Mouse (Mus musculus): ENCODE measurements around the gene Tln2.
A peak's percentile ranks its signal among the peaks of the same experiment; 100 is the strongest.

Gene Tln2

DNA sequence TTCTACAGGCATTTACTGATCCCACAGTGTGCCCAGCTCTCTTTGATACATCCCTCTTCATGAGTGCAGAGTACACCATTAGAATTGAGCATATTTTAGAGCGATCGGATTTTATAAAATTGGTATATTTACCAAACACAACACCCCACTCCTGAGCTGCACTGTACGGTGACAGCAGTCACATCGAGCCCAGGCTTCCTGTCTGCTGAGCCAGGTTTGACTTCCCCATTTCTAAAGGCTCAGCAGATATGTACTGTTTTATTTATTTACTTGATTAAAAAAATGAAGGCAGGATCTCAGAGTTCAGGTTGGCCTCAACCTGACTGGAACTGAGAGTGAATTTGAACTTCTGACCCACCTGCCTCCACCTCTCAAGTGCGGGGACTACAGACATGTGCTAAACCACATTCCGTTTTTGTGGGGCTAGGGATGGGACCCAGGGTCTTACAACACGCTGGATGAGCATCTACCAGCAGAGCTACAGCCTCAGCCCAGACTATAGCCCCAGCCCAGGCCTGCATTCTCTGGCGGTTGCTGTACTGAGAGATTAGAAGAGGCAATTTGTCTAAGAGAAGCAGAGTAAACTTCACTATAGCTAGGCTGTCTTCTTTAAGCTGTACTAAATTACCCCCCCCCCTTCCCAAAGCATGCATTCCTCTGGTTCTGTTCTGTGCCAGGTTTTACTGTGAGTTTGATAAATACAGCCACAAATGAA is 292.1 kb downstream of the Tln2 start:
- DNase-seq, result no peak

- peak; percentile 17 for DNase-seq
Measured at GRCm38 (mm10) chr9:67265513-67265912, 294.0 kb downstream of the Tln2 start.

DNA sequence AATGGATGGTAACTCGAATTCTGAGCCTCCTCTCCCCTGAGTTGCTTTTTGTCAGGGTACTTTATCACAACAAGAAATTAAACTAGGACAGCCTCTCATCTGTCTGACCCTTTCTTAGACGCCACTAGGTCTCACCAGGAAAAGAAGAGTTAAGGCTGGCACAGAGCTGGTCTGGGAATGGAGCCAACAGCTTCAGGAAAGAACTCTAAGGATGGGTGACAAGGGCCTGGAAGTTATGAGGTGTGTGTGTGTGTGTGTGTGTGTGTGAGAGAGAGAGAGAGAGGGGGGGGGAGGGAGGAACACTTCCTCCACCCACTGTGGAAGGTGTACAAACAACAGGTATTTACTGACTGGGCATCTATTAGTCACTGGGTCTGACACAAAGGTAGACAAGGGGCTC is 294.6 kb downstream of the Tln2 start:
- DNase-seq, result peak; percentile 33

GRCm38 (mm10) chr9:67260835-67261599 is 298.5 kb downstream of the Tln2 start:
- DNase-seq, result no peak

DNA sequence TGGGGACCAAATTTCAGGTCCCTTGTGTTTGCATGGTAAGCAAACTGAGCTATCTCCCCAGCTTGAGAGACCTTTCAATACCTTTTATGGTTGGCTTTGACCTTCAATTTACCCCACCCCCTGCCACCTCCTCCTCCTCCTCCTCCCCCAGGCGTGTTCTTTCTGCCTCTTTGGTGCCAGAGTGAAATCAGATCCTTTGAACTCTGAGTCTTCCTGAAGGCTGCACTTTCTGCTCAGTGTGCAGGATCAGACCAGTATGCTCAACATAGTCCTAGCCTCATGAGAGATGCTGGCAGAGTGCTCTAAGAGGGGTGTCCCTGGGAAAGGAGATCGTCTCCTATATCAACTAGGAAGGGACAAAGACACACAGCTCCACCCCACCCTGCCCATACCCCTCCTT is 309.4 kb downstream of the Tln2 start:
- no peak for DNase-seq

DNA sequence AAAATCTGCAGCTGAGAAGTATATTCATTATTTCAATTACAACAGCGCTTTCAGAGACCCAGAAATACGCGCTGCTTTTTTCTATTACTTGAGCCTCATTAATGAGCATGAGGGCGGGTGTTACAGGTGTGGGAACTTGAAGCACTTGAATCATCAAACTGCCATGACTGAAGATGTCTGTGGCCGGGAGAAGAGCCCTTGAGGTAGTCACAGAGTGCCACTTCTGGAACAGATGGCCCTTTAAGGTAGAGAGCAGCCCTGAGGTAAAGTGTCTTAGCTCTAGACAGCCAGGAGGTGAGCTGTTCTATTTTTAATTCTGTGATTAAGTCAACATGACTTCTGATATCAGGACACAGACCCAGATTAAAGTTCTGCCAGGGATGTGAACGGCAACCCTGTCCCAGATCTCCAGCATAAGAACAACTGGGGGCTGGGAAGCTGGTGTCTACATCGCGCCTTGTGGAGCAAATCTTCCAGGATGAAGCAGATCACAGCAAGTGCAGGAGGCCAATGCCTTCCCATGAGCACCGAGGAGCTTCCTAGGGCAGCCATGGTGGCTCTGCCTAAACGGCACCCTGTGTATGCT is 312.0 kb downstream of the Tln2 start:
- no peak for DNase-seq

GRCm38 (mm10) chr9:67245265-67245664 is 314.2 kb downstream of the Tln2 start:
- DNase-seq, result no peak

- DNase-seq, result no peak
Measured at GRCm38 (mm10) chr9:67241683-67242082, 317.8 kb downstream of the Tln2 start.

DNA sequence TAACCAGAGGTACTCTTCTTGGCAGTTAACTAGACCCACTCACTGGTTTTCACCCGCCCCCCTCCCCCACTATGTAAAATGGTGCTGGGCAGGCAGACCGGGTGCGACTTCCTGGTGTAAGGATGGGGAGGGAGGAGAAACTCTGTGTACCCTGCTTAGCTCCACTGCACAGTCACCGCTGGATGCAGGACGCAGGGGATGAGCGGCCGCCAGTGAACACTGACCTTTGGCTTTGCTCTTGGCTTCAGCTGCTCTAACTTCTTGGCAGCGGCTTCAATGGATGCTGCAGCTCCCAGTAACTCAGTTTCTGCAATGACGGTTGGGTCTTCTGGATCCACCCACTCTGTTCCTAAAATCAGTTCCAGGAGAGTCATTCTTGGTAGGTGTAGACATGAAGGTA is 319.0 kb downstream of the Tln2 start:
- no peak for DNase-seq

- no peak for DNase-seq
Measured at GRCm38 (mm10) chr9:67236987-67237386, 322.5 kb downstream of the Tln2 start.

DNA sequence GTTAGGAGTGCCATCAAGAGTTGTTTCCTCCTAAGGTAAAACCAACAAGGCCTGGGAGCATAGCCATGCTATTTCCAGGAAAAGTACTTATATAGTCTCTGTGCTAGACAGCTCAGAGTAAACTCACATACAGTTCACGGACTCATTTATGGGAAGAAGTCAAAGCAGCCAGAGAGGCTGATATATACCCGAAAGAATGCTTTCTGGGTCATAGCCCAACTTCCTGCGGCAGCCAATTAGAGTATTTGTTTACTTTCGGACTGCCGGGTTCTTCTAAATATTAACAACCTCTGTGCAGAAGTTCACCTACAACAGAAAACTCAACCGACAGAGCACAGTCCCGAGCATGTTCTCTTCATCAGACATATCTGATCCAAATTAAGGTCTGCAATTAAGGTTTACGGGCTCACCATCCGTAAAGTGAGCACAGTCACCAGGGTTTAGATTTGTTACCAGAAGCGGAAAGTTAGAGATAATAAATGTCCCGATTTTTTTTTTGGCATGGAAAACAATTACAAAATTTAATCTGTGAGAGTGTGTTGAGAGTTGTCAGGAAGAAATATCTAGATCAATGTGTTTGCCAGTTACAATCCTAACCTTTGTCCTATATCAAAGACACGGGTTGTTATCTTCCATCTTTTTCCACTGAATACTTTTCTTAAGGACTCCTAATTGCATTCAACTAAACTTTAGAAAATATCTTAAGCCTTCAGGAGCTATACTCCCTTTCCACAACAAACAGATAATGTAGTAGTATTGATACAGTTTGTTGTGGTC is 323.9 kb downstream of the Tln2 start:
- DNase-seq, result no peak

DNA sequence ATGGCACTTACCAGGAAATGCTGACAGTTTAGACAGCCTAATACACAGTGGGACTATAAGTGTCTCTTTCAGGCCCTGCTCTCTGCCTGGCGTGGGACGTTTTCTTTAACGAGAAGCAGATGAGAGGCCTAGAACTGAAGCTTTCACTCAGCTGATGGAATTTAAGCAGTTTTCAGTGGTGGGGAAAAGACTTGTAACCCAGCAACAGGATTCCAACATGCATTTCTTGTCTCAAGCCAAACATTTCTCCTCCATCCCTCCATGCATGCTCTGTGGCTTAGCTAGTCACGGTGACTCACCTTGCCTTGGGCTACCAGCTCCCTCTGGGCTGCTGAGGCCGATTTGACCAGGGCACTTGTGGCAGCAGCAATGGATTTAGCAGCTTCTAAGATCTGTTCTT is 330.5 kb downstream of the Tln2 start:
- no peak for DNase-seq

GRCm38 (mm10) chr9:67220388-67220787 is 339.1 kb downstream of the Tln2 start:
- DNase-seq, result peak; percentile 13

DNA sequence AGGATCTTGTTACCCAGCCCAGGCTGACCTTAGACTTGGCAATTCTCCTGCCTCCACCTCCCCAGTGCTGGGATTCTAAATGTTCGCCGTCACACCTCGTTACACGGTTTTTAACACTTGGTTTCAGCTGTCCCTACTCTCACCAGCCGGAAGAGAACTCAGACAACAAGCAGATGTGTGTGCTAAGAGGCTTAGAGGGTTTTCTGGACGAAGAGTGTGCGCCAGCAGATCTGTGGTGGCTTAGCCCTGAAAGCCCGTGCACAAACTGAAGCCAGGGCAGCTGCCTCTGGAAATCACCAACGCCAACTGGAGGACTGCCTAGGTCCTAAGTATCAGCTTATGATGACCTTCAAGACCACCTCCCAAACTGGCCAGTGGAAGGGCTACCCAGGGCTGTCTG is 341.5 kb downstream of the Tln2 start:
- DNase-seq, result no peak

DNA sequence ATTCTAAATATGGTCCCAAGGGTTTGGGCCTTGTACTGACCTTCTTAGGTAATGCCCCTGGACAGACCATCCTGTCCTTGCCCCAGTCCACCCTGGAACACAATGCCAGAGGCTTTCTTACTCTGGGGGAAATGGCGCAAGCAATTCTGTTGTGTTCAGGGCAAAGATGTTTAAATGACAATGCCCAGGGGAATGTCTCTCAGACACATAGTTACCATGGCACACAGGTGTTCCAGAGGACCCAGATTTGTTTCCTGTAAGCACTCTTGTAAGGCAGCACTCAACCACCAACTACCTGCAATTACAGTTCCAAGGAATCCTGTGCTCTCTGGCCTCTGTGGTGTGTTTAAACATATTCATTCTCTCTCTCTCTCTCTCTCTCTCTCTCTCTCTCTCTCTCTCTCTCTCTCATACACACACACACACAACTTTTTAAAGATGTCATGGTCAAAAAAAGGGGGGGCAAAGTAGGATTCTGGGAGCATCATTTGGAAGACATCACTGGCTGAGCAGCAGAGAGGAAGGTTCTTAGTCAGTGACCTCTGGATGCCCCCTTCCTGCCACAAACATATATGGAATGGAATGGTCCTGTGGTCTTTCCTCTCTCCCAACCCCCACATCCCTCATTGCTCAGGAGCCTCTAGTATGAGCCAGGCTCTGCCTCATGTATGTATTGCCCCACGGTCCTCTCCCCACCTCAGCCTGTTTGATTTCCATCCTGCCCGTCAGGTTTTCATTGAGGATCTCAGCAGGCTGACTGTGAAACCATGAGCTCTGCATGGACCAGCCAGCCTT is 345.1 kb downstream of the Tln2 start:
- no peak for DNase-seq

- peak; percentile 74 for DNase-seq
Measured at GRCm38 (mm10) chr9:67213275-67213674, 346.2 kb downstream of the Tln2 start.

DNA sequence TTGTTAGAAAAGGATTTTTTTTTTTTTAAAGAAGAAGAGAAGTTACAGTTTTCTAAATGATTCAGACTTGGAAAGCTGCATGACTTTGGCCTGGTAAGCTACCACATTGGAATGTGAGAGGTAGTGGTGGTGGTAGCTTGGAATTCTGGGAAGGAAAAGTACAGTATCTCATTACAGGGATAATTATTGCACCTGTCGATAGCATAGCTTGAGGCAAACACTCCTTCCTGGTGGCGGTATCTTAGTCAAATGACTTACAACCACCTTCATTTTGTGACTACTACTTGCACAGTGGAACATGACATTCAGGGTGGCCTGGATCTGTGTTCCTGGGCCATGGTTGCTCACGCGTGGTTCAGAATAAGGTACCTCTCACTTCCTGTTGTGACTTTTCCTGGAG is 348.3 kb downstream of the Tln2 start:
- no peak for DNase-seq

- DNase-seq, result no peak
Measured at GRCm38 (mm10) chr9:67209451-67209850, 350.1 kb downstream of the Tln2 start.

DNA sequence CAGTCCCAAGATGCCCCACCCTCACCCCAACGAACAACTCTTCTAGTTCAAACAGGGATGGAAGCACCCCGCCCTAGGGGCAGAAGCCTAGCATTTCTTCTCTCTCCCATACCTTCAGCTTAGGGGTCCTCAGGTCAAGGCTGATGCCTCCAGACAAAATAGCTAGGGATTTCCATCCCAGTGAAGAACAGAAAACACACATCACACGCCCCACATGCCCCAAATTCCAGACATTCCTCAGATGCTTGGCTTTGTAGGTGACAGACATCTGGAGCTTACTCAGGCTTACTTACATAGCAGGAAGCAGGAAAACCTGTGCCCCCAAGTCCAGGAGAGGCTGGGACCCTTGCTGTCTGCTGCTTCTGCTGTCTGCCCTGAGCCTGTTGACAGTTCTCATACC is 351.1 kb downstream of the Tln2 start:
- DNase-seq, result no peak

- DNase-seq, result no peak
Measured at GRCm38 (mm10) chr9:67205175-67205574, 354.3 kb downstream of the Tln2 start.

- no peak for DNase-seq
Measured at GRCm38 (mm10) chr9:67196609-67197008, 362.9 kb downstream of the Tln2 start.

DNA sequence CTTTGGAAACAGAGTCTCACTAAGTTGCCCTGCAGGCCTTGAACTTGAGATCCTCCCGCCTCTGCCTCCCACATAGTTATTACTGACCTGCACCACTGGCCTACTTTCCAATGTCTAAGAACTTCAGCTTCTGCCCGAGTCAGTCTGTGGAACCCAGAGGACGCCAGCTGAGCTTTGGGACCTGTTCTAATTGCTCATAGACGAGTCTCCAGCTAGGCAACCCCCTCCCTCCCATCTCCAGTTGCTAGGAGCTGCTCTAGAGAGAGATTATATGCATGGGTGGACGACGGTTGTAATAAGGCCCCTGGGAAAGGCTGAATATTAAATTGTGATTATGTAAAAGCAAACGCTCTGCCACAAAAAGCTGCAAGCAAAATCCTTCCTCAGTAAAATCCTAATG is 364.2 kb downstream of the Tln2 start:
- DNase-seq, result no peak

Data from right cerebral cortex, postnatal 4 days (tissue).